Mouse (Mus musculus) G1E (cell line): ENCODE measurements around the gene Glmn.

Experiments used
- CTCF ChIP-seq: IDR thresholded peaks from 2 replicates; pipeline ENCODE4 v1.5.1; 2012; ENCODE audit warnings: low read depth, low read length, inconsistent platforms, mixed read lengths
- GATA1 ChIP-seq: IDR thresholded peaks from 2 replicates; pipeline ENCODE4 v1.6.1; 2012; ENCODE audit warnings: borderline replicate concordance, low read length, inconsistent platforms, mixed read lengths
- GATA2 ChIP-seq: IDR thresholded peaks from 2 replicates; pipeline ENCODE4 v1.6.1; 2012; ENCODE audit warnings: low read depth, low read length, inconsistent platforms, borderline replicate concordance
- POLR2AphosphoS5 ChIP-seq: IDR thresholded peaks from 2 replicates; pipeline ENCODE4 v1.6.1; 2012; ENCODE audit warnings: low read depth, low read length, inconsistent platforms; ENCODE audit not compliant: insufficient replicate concordance
- TAL1 ChIP-seq: conservative IDR thresholded peaks from 2 replicates; pipeline ENCODE4 v1.6.1; 2012; ENCODE audit warnings: low read depth, low read length, inconsistent platforms, mixed read lengths

- no peak for TF ChIP-seq TAL1
- no peak for TF ChIP-seq CTCF
- no peak for TF ChIP-seq GATA1
- TF ChIP-seq POLR2AphosphoS5 = no peak
- TF ChIP-seq GATA2 = no peak
Observed at GRCm38 (mm10) chr5:107524281-107524680, 73.4 kb downstream of the Glmn start.
